Mouse (Mus musculus) myocyte (in vitro differentiated cells): ENCODE results near the gene Mov10. TPM values are rescaled to one million over a fixed set of nuclear protein-coding genes. Genes with fewer than 3 reads are reported as not detected.

Source experiments
- H3K27me3 ChIP-seq: one replicate; pipeline ENCODE4 v1.6.1; 2011; ENCODE audit not compliant: control insufficient read depth, insufficient read depth, insufficient read length
- H3K36me3 ChIP-seq: one replicate; pipeline ENCODE4 v1.6.1; 2011; ENCODE audit not compliant: control insufficient read depth, insufficient read depth
- H3K4me2 ChIP-seq: one replicate; pipeline ENCODE4 v1.6.1; 2011; ENCODE audit warnings: low read depth, control low read depth
- H3K4me3 ChIP-seq: one replicate; pipeline ENCODE4 v1.5.1; 2011; ENCODE audit warnings: mild to moderate bottlenecking, control low read depth, moderate library complexity
- H3K79me2 ChIP-seq: one replicate; pipeline ENCODE4 v1.6.1; 2011; ENCODE audit not compliant: control insufficient read depth, insufficient read depth
- H3ac ChIP-seq: one replicate; pipeline ENCODE4 v1.6.1; 2011; ENCODE audit not compliant: control insufficient read depth, insufficient read length
- CEBPB ChIP-seq: IDR thresholded peaks from 2 replicates; pipeline ENCODE4 v1.6.1; 2011; ENCODE audit warnings: mild to moderate bottlenecking, moderate library complexity; ENCODE audit not compliant: poor library complexity, insufficient read depth, severe bottlenecking
- E2F4 ChIP-seq: IDR thresholded peaks from one replicate; pipeline ENCODE4 v1.6.1; 2011; ENCODE audit warnings: mild to moderate bottlenecking, control low read depth, moderate library complexity; ENCODE audit not compliant: insufficient read depth
- MAX ChIP-seq: IDR thresholded peaks from one replicate; pipeline ENCODE4 v1.6.1; 2011; ENCODE audit warnings: low read depth, mild to moderate bottlenecking, control low read depth
- MYOD1 ChIP-seq, 3 experiments: IDR thresholded peaks; one replicate each; pipeline ENCODE4 v1.6.1; 2011; ENCODE audit warnings: control low read depth in 2 of 3, low read depth in 2 of 3, mild to moderate bottlenecking in 2 of 3, moderate library complexity in 1 of 3; ENCODE audit not compliant: insufficient read length in 2 of 3, control insufficient read depth in 1 of 3
- MYOG ChIP-seq, 3 experiments: IDR thresholded peaks; one replicate each; pipeline ENCODE4 v1.6.1; 2011; ENCODE audit warnings: control low read depth in 2 of 3, low read depth in 2 of 3, mild to moderate bottlenecking in 2 of 3; ENCODE audit not compliant: insufficient read length in 2 of 3, control insufficient read depth in 1 of 3, insufficient read depth in 1 of 3
- POLR2A ChIP-seq: IDR thresholded peaks from one replicate; pipeline ENCODE4 v1.6.1; 2011; ENCODE audit warnings: low read depth, mild to moderate bottlenecking, control low read depth, moderate library complexity; ENCODE audit not compliant: insufficient read length
- POLR2AphosphoS2 ChIP-seq: IDR thresholded peaks from one replicate; pipeline ENCODE4 v1.6.1; 2011; ENCODE audit warnings: low read depth, control low read depth; ENCODE audit not compliant: insufficient read length
- REST ChIP-seq: IDR thresholded peaks from one replicate; pipeline ENCODE4 v1.6.1; 2011; ENCODE audit warnings: mild to moderate bottlenecking, control low read depth, moderate library complexity; ENCODE audit not compliant: insufficient read depth, insufficient read length
- SRF ChIP-seq: IDR thresholded peaks from one replicate; pipeline ENCODE4 v1.6.1; 2011; ENCODE audit warnings: low read depth; ENCODE audit not compliant: control insufficient read depth, insufficient read length
- TCF12 ChIP-seq: IDR thresholded peaks from one replicate; pipeline ENCODE4 v1.6.1; 2011; ENCODE audit warnings: mild to moderate bottlenecking, control low read depth; ENCODE audit not compliant: poor library complexity, insufficient read depth, severe bottlenecking
- TCF3 ChIP-seq: IDR thresholded peaks from one replicate; pipeline ENCODE4 v1.6.1; 2011; ENCODE audit warnings: low read depth, control low read depth; ENCODE audit not compliant: insufficient read length
- USF1 ChIP-seq: IDR thresholded peaks from one replicate; pipeline ENCODE4 v1.6.1; 2011; ENCODE audit warnings: low read depth, mild to moderate bottlenecking, control low read depth, moderate library complexity
- polyA plus RNA-seq: library from polyadenylated mRNA; unstranded; fragments of >200 nt; fragmentation: generic; extraction: Trizol; gene quantifications from one replicate; pipeline ENCODE4 v1.2.1, GENCODE M21; 2012; ENCODE audit warnings: missing spikeins

Gene Mov10
- polyA plus RNA-seq, 1 experiment = 6.7 TPM

DNA sequence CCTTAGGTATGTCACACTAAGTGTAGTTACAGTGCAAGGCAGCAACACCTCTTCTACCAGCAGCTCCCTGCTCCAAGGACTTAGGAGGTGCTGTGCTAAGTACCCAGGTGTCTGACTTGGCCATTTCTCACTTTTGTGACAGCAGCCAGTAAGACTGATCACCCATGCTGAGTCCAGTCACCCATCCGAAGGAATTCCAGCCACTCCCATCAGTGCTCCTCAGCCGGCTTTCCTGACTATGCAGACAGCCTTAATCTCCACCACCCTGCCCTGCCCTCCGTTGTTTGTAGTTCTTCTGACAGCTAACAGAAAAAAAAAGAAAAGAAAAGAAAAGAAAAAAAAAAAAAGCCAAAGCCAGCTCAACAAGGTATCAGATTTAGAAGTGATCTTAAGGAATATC lies 6.6 kb downstream of the Mov10 start:
- H3K79me2 ChIP-seq = no peaks in the 10 kb centered on the region
- no peak overlapping the region for H3ac ChIP-seq
- no peaks in the 10 kb centered on the region for H3K36me3 ChIP-seq
- no peak for TF ChIP-seq CEBPB
- no peak for TF ChIP-seq E2F4
- TF ChIP-seq MYOD1 (IDR thresholded peaks at IDR 0.05; ENCODE audit: control insufficient read depth in 1 of 3, insufficient read length in 2 of 3, low read depth in 2 of 3) = no peak
- no peak for TF ChIP-seq USF1
- TF ChIP-seq SRF = no peak
- TF ChIP-seq POLR2A = no peak
- no peak overlapping the region for H3K4me2 ChIP-seq
- no peaks in the 10 kb centered on the region for H3K27me3 ChIP-seq
- H3K4me3 ChIP-seq = no peak overlapping the region

GRCm38 (mm10) chr3:104805539-104805938 lies 12.8 kb downstream of the Mov10 start:
- H3K79me2 ChIP-seq = no peaks in the 10 kb centered on the region
- H3K4me3 ChIP-seq = no peak overlapping the region
- no peaks in the 10 kb centered on the region for H3K27me3 ChIP-seq
- no peaks in the 10 kb centered on the region for H3K36me3 ChIP-seq
- H3ac ChIP-seq = no peak overlapping the region
- H3K4me2 ChIP-seq = no peak overlapping the region
- no peak for TF ChIP-seq TCF12
- no peak for TF ChIP-seq SRF
- TF ChIP-seq TCF3 = no peak
- TF ChIP-seq POLR2A = no peak
- no peak for TF ChIP-seq POLR2AphosphoS2
- no peak for TF ChIP-seq E2F4
- no peak for TF ChIP-seq MAX
- no peak for TF ChIP-seq USF1
- no peak for TF ChIP-seq MYOG (IDR thresholded peaks at IDR 0.05; ENCODE audit: control insufficient read depth in 1 of 3, insufficient read depth in 1 of 3, insufficient read length in 2 of 3, low read depth in 2 of 3)
- TF ChIP-seq REST = no peak
- no peak for TF ChIP-seq CEBPB

DNA sequence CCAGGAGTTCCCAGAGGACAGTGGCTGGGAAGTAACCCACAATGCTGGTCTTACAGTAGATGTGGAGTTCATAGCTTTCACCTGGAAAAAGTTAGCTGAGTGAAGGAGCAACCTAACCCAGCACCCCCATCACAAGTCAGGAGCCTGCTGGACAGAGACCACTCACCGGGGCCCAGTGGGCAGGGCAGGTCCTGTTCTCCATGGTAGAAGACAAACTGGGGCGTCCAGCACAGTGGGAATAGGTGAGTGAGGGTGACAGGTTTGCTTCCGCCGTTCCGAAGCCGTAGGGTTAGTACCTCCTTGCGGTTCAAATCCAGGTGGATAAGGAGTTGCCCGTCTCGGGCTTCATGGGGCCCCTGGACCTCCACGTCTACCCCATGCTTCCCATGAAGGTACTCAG lies 14.1 kb downstream of the Mov10 start:
- TF ChIP-seq SRF (no peak), MAX (no peak), TCF3 (no peak), CEBPB (no peak), TCF12 (no peak), E2F4 (no peak), POLR2A (no peak), REST (no peak), USF1 (no peak), POLR2AphosphoS2 (no peak), MYOG (IDR thresholded peaks at IDR 0.05; ENCODE audit: control insufficient read depth in 1 of 3, insufficient read depth in 1 of 3, insufficient read length in 2 of 3, low read depth in 2 of 3) (no peak), MYOD1 (IDR thresholded peaks at IDR 0.05; ENCODE audit: control insufficient read depth in 1 of 3, insufficient read length in 2 of 3, low read depth in 2 of 3) (no peak)
- no peak overlapping the region for H3ac ChIP-seq
- H3K36me3 ChIP-seq = no peaks in the 10 kb centered on the region
- no peak overlapping the region for H3K4me2 ChIP-seq
- no peak overlapping the region for H3K4me3 ChIP-seq
- no peaks in the 10 kb centered on the region for H3K27me3 ChIP-seq
- no peaks in the 10 kb centered on the region for H3K79me2 ChIP-seq

DNA sequence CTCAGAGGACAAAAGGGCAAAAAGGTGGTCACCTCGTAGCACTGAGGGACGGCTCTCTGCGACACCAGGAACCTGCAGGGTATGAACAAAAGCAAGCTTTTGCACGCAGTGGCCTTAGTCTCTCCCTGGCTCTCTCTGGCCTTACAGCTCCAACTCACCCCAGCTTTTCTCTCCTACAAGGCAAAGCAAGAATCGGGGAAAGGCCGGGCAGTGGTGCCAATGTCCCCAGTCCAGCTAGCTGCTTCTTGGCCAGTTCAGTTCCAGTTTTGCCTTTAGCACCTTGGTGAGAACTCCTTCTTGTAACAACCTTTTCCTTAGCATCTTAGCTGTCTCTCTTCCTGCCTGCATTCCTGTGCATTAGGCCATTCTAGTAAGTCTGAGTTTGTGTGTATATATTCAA lies 16.9 kb downstream of the Mov10 start:
- H3K27me3 ChIP-seq = no peaks in the 10 kb centered on the region
- TF ChIP-seq E2F4 = no peak
- no peak for TF ChIP-seq POLR2AphosphoS2
- TF ChIP-seq POLR2A = no peak
- TF ChIP-seq MYOG (IDR thresholded peaks at IDR 0.05; ENCODE audit: control insufficient read depth in 1 of 3, insufficient read depth in 1 of 3, insufficient read length in 2 of 3, low read depth in 2 of 3) = no peak
- TF ChIP-seq SRF = no peak
- no peak for TF ChIP-seq TCF12
- H3ac ChIP-seq = no peak overlapping the region
- H3K36me3 ChIP-seq = peaks cover 2% of the 10 kb centered on the region
- no peaks in the 10 kb centered on the region for H3K79me2 ChIP-seq
- no peak overlapping the region for H3K4me3 ChIP-seq
- no peak overlapping the region for H3K4me2 ChIP-seq

DNA sequence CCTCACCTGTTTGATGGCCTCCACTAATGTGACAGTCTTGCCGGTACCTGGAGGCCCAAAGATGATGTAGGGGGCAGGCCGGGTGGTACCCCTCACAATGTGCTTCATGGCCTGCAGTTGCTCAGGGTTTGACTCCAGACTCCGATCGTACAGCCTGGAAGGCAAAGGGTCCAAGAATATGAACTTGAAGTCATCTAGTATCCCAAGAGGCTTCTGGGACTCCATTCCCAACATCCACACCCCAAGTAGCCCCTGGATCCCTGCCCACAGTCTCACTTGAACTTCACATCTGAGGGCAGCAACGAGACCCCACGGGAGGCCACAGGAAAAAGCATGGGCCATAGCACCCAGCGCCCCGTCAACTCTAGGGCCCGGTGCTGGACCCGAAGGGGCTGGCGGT lies 17.7 kb downstream of the Mov10 start:
- no peak for TF ChIP-seq MYOD1 (IDR thresholded peaks at IDR 0.05; ENCODE audit: control insufficient read depth in 1 of 3, insufficient read length in 2 of 3, low read depth in 2 of 3)
- Histone ChIP-seq H3K4me2 (no peak overlapping the region), H3K4me3 (no peak overlapping the region), H3K79me2 (no peaks in the 10 kb centered on the region), H3K27me3 (no peaks in the 10 kb centered on the region), H3ac (no peak overlapping the region), H3K36me3 (peaks cover 5% of the 10 kb centered on the region)
